Mouse (Mus musculus) ES-Bruce4 (cell line): ENCODE data around the gene Furin.

Experiments used
- CTCF ChIP-seq: IDR thresholded peaks from one replicate; pipeline ENCODE4 v1.8.1; 2011; ENCODE audit warnings: low read depth, low read length
- POLR2A ChIP-seq: IDR thresholded peaks from one replicate; pipeline ENCODE4 v1.8.1; 2011; ENCODE audit warnings: low read length; ENCODE audit not compliant: insufficient read depth

DNA sequence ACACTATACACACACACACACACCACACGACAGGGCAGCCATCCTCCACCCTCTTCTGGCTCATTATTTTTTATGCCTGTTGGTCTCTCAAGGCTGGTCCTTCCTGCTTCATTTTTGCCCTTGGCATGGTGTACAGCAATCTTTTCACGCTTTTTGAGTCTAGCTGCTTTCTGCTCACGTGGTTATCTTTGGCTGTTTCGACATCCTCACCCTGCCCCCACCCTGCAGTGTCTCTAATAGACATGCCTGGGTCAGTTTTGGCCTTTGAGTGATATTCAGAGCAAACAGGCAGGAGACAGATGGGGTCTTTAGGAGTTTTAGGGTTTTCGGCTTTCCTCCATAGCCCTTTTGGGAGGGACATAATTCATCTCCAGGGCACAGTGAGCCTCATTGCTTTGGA is 58.4 kb downstream of the Furin start:
- no peak for TF ChIP-seq POLR2A
- no peak for TF ChIP-seq CTCF
